Mouse (Mus musculus): ENCODE data around the gene Pde1c. TPM values are rescaled to one million over a fixed set of nuclear protein-coding genes. Genes with fewer than 3 reads are reported as not detected.

Gene Pde1c
- 3.5 TPM for polyA plus RNA-seq (2014; fragmentation: Illumina TruSeq; extraction: RNeasy Lipid Tissue Mini Kit (QIAGEN cat#74804); ENCODE audit: low replicate concordance)

GRCm38 (mm10) chr6:56568470-56569372 lies at the start of gene Pde1c:
TSS of gene Pde1c (minus strand) at chr6:56569103.

Other genes with a start within 250 kb of the Pde1c start
- 83.4 TPM for gene Lsm5, start 135.6 kb upstream of the Pde1c start, polyA plus RNA-seq (2014; fragmentation: Illumina TruSeq; extraction: RNeasy Lipid Tissue Mini Kit (QIAGEN cat#74804); ENCODE audit: low replicate concordance)
- 64.5 TPM for gene Avl9, start 145.8 kb upstream of the Pde1c start, polyA plus RNA-seq (2014; fragmentation: Illumina TruSeq; extraction: RNeasy Lipid Tissue Mini Kit (QIAGEN cat#74804); ENCODE audit: low replicate concordance)
- gene Kbtbd2, start 228.7 kb upstream of the Pde1c start, polyA plus RNA-seq (2014; fragmentation: Illumina TruSeq; extraction: RNeasy Lipid Tissue Mini Kit (QIAGEN cat#74804); ENCODE audit: low replicate concordance): 39.9 TPM